Mouse (Mus musculus) stomach, embryonic 16.5 days (tissue): Measurements from ENCODE around the gene Acot6. TPM values are rescaled to one million over a fixed set of nuclear protein-coding genes. Genes with fewer than 3 reads are reported as not detected.
"Not testable (repeated sequence)": the region's sequence is repeated elsewhere in the genome, so short reads cannot be mapped to it uniquely, and the experiment has no call there.

Experiments used
- ATAC-seq: fragments of 200-750 bp; cut with Nextera tagmentation; 2 replicates; pipeline ENCODE4 v1.8.0; 2017; ENCODE audit warnings: moderate number of reproducible peaks, moderate TSS enrichment; ENCODE audit not compliant: insufficient read depth, low FRiP score
- H3K27ac ChIP-seq: fragments of 300-500 bp; sonication (generic); 2 replicates; pipeline ENCODE4 v1.5.1; 2014; ENCODE audit warnings: low read length
- H3K27me3 ChIP-seq: fragments of 300-500 bp; sonication (generic); 2 replicates; pipeline ENCODE4 v1.6.1; 2014; ENCODE audit warnings: low read length, control low read depth, mixed read lengths; ENCODE audit not compliant: control insufficient read depth, insufficient read depth
- H3K36me3 ChIP-seq: fragments of 300-500 bp; sonication (generic); 2 replicates; pipeline ENCODE4 v1.6.1; 2014; ENCODE audit warnings: low read length; ENCODE audit not compliant: control insufficient read depth, insufficient read depth
- H3K4me1 ChIP-seq: fragments of 300-500 bp; sonication (generic); 2 replicates; pipeline ENCODE4 v1.6.1; 2014; ENCODE audit warnings: low read length, control low read depth, mixed read lengths; ENCODE audit not compliant: control insufficient read depth, insufficient read depth
- H3K4me2 ChIP-seq: fragments of 300-500 bp; sonication (generic); 2 replicates; pipeline ENCODE4 v1.6.1; 2014; ENCODE audit warnings: low read depth, low read length, mixed read lengths
- H3K4me3 ChIP-seq: fragments of 300-500 bp; sonication (generic); replicated peaks from 2 replicates; pipeline ENCODE4 v1.5.1; 2014; ENCODE audit warnings: mild to moderate bottlenecking, low read length
- H3K9ac ChIP-seq: fragments of 300-500 bp; sonication (generic); 2 replicates; pipeline ENCODE4 v1.6.1; 2014; ENCODE audit warnings: low read length
- H3K9me3 ChIP-seq: fragments of 300-500 bp; sonication (generic); replicated peaks from 2 replicates; pipeline ENCODE4 v1.6.1; 2016; ENCODE audit warnings: low read length, control low read depth; ENCODE audit not compliant: control insufficient read depth
- WGBS: fragments of 180-500 bp; shearing (Covaris S2); extraction: QIAGEN DNeasy Blood & Tissue Kit; methylation state at CpG from one replicate; pipeline ENCODE4 v1.1.7; 2014; 5-methylcytosine and 5-hydroxymethylcytosine counted together
- polyA plus RNA-seq: library from polyadenylated mRNA; unstranded; fragments of >200 nt; fragmentation: Nextera tagmentation; extraction: Ambion mirVana; gene quantifications from 2 replicates; pipeline ENCODE4 v1.2.1, GENCODE M21; 2015

Gene Acot6
- 1.3 and 1.4 TPM in 2 replicates for polyA plus RNA-seq

DNA sequence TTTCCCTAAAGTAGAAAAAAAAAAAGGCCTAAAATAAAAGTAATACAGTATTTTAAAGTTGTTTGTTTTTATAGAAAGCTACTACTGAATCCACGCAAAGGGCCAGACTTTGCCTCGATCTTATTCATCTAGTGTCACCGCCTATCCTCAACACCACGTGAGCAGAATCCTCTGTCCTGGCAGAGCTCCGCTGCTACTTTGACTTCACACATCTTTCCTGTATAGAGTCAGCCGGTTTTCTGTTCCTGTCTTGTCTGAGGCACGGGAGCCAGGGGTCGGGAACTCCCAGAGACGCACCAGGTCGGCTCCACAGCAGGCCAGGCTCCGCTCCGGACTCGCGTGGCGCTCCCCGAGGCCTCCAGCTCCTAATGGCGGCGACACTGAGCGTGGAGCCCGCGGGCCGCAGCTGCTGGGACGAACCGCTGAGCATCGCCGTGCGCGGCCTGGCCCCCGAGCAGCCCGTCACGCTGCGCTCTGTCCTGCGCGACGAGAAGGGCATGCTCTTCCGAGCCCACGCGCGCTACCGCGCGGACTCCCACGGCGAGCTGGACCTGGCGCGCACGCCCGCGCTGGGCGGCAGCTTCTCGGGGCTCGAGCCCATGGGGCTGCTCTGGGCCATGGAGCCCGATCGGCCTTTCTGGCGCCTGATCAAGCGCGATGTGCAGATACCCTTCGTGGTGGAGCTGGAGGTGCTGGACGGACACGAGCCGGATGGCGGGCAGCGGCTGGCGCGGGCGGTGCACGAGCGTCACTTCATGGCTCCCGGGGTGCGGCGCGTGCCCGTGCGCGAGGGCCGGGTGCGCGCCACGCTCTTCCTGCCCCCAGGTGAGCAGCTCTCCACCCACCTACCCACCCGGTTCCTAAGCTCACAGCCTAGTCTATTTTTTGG is at the start of gene Acot6:
Gene Acot6 (plus strand): TSS at position 51 of the 889 bp plus-strand sequence.
- H3K27ac ChIP-seq = peak within 1 kb of the TSS; percentile 46; the same call in 1 of the 2 replicates

GRCm38 (mm10) chr12:84050744-84051143 is 49.7 kb upstream of the Acot6 start:
- not testable (repeated sequence) for H3K4me2 ChIP-seq, H3K9ac ChIP-seq, H3K4me3 ChIP-seq, H3K36me3 ChIP-seq, ATAC-seq, H3K27ac ChIP-seq, H3K9me3 ChIP-seq, H3K4me1 ChIP-seq, H3K27me3 ChIP-seq
- 75% methylated on average over 5 of the region's 5 CpGs for whole genome bisulfite sequencing

More for the DNA sequence above, at the start of gene Acot6:
- not testable (repeated sequence) for H3K36me3 ChIP-seq, H3K9me3 ChIP-seq, H3K4me1 ChIP-seq, H3K27me3 ChIP-seq
- H3K9ac ChIP-seq = peak within 1 kb of the TSS; percentile 76
- H3K4me2 ChIP-seq = peak within 1 kb of the TSS; percentile 82
- under 1% methylated on average over 79 of the region's 80 CpGs for WGBS
- H3K4me3 ChIP-seq = peak within 1 kb of the TSS; percentile 59
- peak; percentile 72 for ATAC-seq

DNA sequence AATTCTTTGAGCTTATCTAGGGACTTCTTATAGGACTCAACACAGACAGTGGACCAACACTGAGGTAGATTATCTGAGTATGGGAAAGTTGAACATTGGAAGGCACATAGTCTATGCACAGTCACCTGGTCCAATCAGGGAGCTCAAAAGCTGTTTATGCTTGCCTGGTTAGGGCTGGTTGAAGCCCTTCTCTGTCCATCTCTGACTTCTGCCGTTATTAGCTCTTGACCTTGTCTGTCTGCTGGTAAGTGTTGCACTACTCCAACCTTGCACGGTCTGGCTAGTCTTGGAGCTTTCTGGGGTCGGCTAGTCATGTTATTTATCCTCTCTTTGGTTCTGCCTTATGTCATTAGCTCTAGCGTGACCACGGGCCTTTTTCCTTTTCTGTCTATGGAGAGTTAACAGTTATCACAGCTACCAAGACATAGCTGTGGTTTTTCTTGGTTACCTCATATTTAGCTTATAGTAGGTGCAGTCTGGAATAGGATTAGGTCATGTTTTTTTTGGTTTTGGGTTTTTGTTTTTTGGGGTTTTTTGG is 48.4 kb upstream of the Acot6 start, which contains the start of gene Acot3:
Gene Acot3 (plus strand): TSS at position 208 of the 538 bp plus-strand sequence.
- Histone ChIP-seq H3K9ac (no peak within 1 kb of the TSS), H3K36me3 (peaks cover 3% of the 10 kb centered on the region; the same call in 1 of the 2 replicates), H3K27ac (no peak within 1 kb of the TSS), H3K4me3 (no peak within 1 kb of the TSS), H3K4me2 (no peak within 1 kb of the TSS), H3K9me3 (peaks cover 4% of the 10 kb centered on the region; the same call in 1 of the 2 replicates), H3K27me3 (0 out of 2 replicates have a peak, but pooled peaks cover 3% of the 10 kb centered on the region), H3K4me1 (0 out of 2 replicates have a peak, but pooled peaks cover 2% of the 10 kb centered on the region)
- 68% methylated on average over 5 of the region's 5 CpGs for WGBS
- ATAC-seq = no peak

- 0 out of 2 replicates have a peak, but pooled peaks cover 2% of the 10 kb centered on the region for H3K4me1 ChIP-seq
- 0 out of 2 replicates have a peak, but pooled peaks cover 3% of the 10 kb centered on the region for H3K27me3 ChIP-seq
- WGBS = 85% methylated on average over 7 of the region's 7 CpGs
- peaks cover 4% of the 10 kb centered on the region; the same call in 1 of the 2 replicates for H3K9me3 ChIP-seq
- peaks cover 3% of the 10 kb centered on the region; the same call in 1 of the 2 replicates for H3K36me3 ChIP-seq
- ATAC-seq = no peak
- no peak overlapping the region for H3K4me2 ChIP-seq
- no peak overlapping the region for H3K27ac ChIP-seq
- H3K4me3 ChIP-seq = no peak overlapping the region
- no peak overlapping the region for H3K9ac ChIP-seq
These were observed 47.8 kb upstream of the Acot6 start for GRCm38 (mm10) chr12:84052609-84053008.

DNA sequence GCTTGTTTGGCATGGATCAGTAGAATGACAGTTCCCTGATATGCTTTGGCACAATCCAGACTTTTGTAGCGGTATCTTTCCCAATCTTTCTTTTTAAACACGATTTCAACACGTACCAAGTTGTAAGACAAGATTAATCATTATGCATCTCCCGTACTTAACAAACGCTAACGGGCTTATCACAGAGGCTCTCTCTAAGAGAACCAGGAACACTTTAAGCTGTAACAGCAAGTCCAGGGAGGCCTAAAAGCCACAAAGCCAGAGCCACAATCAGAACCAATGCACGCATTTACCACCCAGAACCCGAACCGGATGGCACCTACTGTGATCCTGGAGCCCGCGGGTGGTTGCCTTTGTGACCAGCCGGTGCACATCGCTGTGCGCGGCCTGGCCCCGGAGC is 47.3 kb upstream of the Acot6 start:
- Histone ChIP-seq H3K9ac (peak overlapping the region; percentile 58), H3K36me3 (peaks cover 2% of the 10 kb centered on the region; the same call in 1 of the 2 replicates), H3K27ac (no peak overlapping the region), H3K4me1 (0 out of 2 replicates have a peak, but pooled peaks cover 2% of the 10 kb centered on the region), H3K4me2 (peak overlapping the region; percentile 73), H3K9me3 (peaks cover 4% of the 10 kb centered on the region; the same call in 1 of the 2 replicates), H3K4me3 (peak overlapping the region; percentile 47), H3K27me3 (0 out of 2 replicates have a peak, but pooled peaks cover 3% of the 10 kb centered on the region)
- 7% methylated on average over 16 of the region's 16 CpGs for WGBS
- no peak for ATAC-seq

DNA sequence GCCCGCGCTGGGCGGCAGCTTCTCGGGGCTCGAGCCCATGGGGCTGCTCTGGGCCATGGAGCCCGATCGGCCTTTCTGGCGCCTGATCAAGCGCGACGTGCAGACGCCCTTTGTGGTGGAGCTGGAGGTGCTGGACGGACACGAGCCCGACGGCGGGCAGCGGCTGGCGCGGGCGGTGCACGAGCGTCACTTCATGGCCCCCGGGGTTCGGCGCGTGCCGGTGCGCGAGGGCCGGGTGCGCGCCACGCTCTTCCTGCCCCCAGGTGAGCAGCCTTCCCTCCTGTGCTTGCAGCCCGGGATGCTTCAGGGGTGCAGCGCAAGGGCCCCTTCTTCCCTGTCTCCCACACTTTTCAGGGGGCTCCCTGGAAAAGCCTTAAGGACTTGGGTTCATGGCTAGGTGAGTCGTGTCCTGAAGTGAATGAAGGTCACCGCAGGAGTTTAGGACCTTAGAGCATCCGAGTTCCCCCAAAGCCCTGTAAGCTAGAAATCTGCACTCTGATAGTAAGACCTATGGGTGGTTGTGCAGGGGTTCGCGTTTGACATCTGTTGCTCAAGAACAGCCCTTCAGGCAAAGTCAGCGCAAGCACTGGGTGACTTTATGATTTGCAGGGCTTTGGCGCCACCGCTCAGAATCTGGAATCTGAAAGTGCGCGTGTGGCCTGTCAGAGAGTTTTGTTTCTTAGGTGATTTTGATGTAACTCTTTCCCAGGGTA is 46.6 kb upstream of the Acot6 start:
- WGBS = 3% methylated on average over 39 of the region's 46 CpGs
- 0 out of 2 replicates have a peak, but pooled peaks cover 2% of the 10 kb centered on the region for H3K4me1 ChIP-seq
- H3K4me2 ChIP-seq = peak overlapping the region; percentile 73
- no peak overlapping the region for H3K27ac ChIP-seq
- H3K9me3 ChIP-seq = no peaks in the 10 kb centered on the region
- peak overlapping the region; percentile 58 for H3K9ac ChIP-seq
- H3K4me3 ChIP-seq = peak overlapping the region; percentile 47
- H3K36me3 ChIP-seq = no peaks in the 10 kb centered on the region
- H3K27me3 ChIP-seq = 0 out of 2 replicates have a peak, but pooled peaks cover 3% of the 10 kb centered on the region
- ATAC-seq = no peak

GRCm38 (mm10) chr12:84060946-84061345 is 39.5 kb upstream of the Acot6 start:
- Histone ChIP-seq H3K36me3 (no peaks in the 10 kb centered on the region), H3K9me3 (no peaks in the 10 kb centered on the region), H3K27ac (no peak overlapping the region), H3K4me1 (no peaks in the 10 kb centered on the region), H3K4me2 (no peak overlapping the region), H3K9ac (no peak overlapping the region), H3K27me3 (no peaks in the 10 kb centered on the region), H3K4me3 (no peak overlapping the region)
- no peak for ATAC-seq
- 31% methylated on average over 2 of the region's 2 CpGs for WGBS

- Histone ChIP-seq H3K4me3 (no peak overlapping the region), H3K9me3 (no peaks in the 10 kb centered on the region), H3K4me1 (no peaks in the 10 kb centered on the region), H3K4me2 (no peak overlapping the region), H3K27ac (no peak overlapping the region), H3K9ac (no peak overlapping the region), H3K27me3 (no peaks in the 10 kb centered on the region), H3K36me3 (no peaks in the 10 kb centered on the region)
- 88% methylated on average over 20 of the region's 20 CpGs for WGBS
- no peak for ATAC-seq
These were observed 38.1 kb upstream of the Acot6 start for GRCm38 (mm10) chr12:84062336-84062735.
